Mouse (Mus musculus): ENCODE measurements around the gene 1600014C23Rik. TPM values are rescaled to one million over a fixed set of nuclear protein-coding genes. Genes with fewer than 3 reads are reported as not detected.
A peak's percentile ranks its signal among the peaks of the same experiment; 100 is the strongest.

Gene 1600014C23Rik
- polyA plus RNA-seq, 1 experiment from 2014 or later, result not detected

DNA sequence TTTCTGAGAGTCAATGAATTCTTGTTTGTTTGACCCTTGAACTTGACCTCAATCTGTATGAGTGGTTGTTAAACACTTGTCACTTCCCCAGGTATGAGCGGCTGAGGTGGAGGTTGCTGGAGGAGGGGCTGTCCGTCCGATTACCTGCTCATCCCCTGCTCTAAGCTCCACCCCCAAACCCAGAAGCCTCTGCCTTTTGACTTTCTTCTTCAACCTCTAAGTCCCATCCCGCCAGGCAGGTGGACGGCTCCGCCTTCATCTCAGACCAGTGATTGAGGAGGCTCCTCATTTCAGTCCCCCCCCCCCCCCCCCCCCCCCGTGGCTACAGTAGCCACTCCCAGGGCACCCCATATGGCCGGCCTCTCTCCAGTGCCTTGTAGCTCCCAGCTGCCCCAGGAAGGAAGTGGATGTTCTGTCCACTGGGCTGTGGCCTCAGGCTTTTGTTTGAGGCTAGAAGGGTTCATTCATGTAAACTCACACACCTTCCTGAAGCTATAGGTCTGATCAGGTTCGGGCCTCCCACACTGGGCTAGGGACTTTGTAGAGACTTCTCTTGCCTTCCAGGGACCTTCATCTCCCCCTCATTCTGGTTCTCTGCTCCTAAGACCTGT lies 34.0 kb upstream of the 1600014C23Rik start:
- H3K27me3 ChIP-seq (ENCODE audit: control insufficient read depth, insufficient read depth, low read length), result no peaks in the 10 kb centered on the region
- H3K4me1 ChIP-seq (ENCODE audit: control insufficient read depth, insufficient read depth, low read length), result peaks cover 18% of the 10 kb centered on the region
- H3K9ac ChIP-seq (ENCODE audit: low read length), result no peak overlapping the region
- no peaks in the 10 kb centered on the region for H3K36me3 ChIP-seq (ENCODE audit: control insufficient read depth, insufficient read depth, low read length)
- no peak for ATAC-seq (ENCODE audit: insufficient number of reproducible peaks, low FRiP score, low TSS enrichment, low read depth)
- H3K9me3 ChIP-seq (ENCODE audit: control insufficient read depth, low read length), result no peaks in the 10 kb centered on the region
- WGBS, result 41% methylated on average over 8 of the region's 9 CpGs
- H3K4me3 ChIP-seq (ENCODE audit: low read depth, low read length), result no peak overlapping the region
- peak overlapping the region; percentile 3; the same call in 1 of the 2 replicates for H3K4me2 ChIP-seq (ENCODE audit: low read depth, severe bottlenecking)
- 0 out of 2 replicates have a peak overlapping the region, but pooled peaks have one; percentile 30 for H3K27ac ChIP-seq (replicated peaks; ENCODE audit: low read depth, low read length)
- DNase-seq (ENCODE audit: low spot score), result no peak

DNA sequence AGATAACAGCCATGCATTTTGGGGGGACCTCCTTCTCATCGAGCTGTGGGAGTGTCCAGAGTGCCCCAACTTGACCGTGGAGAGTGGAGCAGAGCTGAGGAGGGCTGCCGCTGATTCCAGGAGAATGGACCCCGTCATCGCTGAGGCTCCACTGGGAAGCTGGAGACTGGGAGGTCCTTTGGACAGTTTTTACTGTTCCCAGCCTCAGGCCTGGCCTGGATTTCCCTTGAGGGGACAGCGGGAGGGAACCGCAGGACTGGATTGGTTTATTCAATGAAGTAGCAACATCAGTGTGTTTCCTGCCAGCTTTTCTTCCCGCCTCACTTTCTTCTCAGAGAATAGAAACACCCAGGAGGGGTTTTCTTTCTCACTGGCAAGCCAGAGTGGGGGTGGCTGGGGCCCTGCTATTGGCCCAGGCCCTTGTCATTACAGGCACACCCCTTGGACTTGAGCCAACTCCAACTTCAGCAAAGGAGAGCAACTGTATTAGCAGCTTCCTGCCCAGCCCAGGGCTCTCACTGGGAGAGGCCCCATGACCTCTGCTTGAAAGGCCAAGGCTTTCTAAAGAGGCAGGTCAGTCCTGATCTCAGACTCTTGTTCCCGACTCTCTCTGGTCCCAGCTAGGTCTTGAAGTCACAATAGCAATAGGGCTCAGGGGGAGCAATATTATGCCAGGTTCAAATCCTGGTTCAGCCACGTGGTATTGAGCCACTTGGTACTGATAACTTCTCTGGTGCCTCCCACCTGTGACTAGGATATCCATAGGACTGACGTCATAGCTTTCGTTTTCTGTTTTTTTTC lies 33.3 kb upstream of the 1600014C23Rik start:
- H3K4me2 ChIP-seq (ENCODE audit: low read depth, severe bottlenecking), result peak overlapping the region; percentile 3
- H3K36me3 ChIP-seq (ENCODE audit: control insufficient read depth, insufficient read depth, low read length), result no peaks in the 10 kb centered on the region
- no peak overlapping the region for H3K9ac ChIP-seq (ENCODE audit: low read length)
- H3K9me3 ChIP-seq (ENCODE audit: control insufficient read depth, low read length), result no peaks in the 10 kb centered on the region
- DNase-seq (ENCODE audit: low spot score) (peak; percentile 83), ATAC-seq (ENCODE audit: insufficient number of reproducible peaks, low FRiP score, low TSS enrichment, low read depth) (peak; percentile 83)
- WGBS, result 22% methylated on average over 12 of the region's 12 CpGs
- no peaks in the 10 kb centered on the region for H3K27me3 ChIP-seq (ENCODE audit: control insufficient read depth, insufficient read depth, low read length)
- peak overlapping the region; percentile 63 for H3K27ac ChIP-seq (replicated peaks; ENCODE audit: low read depth, low read length)
- no peak overlapping the region for H3K4me3 ChIP-seq (ENCODE audit: low read depth, low read length)
- H3K4me1 ChIP-seq (ENCODE audit: control insufficient read depth, insufficient read depth, low read length), result peaks cover 18% of the 10 kb centered on the region

DNA sequence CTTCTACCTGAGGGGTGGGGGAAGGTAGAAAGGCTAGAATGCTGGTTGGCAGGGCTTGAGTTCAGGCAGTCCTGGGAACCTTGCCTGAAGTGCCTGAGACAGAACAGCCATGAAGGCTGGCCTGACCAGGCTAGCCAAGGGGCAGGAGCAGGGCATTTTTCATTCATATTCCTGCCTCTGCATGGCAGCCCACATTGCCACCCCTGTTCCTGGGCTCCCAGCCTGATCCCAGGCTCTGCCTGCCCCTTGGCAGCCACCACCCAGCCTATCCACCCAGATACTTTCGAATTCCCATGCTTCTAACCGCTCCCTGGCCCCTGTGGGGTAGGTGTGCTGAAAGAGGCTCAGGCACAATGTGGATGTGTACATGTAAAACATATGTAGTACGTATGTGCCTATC lies 32.3 kb upstream of the 1600014C23Rik start:
- DNase-seq (ENCODE audit: low spot score) (no peak), ATAC-seq (ENCODE audit: insufficient number of reproducible peaks, low FRiP score, low TSS enrichment, low read depth) (no peak)
- Histone ChIP-seq H3K27ac (replicated peaks; ENCODE audit: low read depth, low read length) (peak overlapping the region; percentile 63; the same call in 1 of the 2 replicates), H3K9me3 (ENCODE audit: control insufficient read depth, low read length) (no peaks in the 10 kb centered on the region), H3K36me3 (ENCODE audit: control insufficient read depth, insufficient read depth, low read length) (no peaks in the 10 kb centered on the region), H3K4me3 (ENCODE audit: low read depth, low read length) (no peak overlapping the region), H3K27me3 (ENCODE audit: control insufficient read depth, insufficient read depth, low read length) (no peaks in the 10 kb centered on the region), H3K9ac (ENCODE audit: low read length) (no peak overlapping the region), H3K4me1 (ENCODE audit: control insufficient read depth, insufficient read depth, low read length) (peaks cover 18% of the 10 kb centered on the region), H3K4me2 (ENCODE audit: low read depth, severe bottlenecking) (no peak overlapping the region)
- WGBS, result 83% methylated on average over 3 of the region's 3 CpGs

DNA sequence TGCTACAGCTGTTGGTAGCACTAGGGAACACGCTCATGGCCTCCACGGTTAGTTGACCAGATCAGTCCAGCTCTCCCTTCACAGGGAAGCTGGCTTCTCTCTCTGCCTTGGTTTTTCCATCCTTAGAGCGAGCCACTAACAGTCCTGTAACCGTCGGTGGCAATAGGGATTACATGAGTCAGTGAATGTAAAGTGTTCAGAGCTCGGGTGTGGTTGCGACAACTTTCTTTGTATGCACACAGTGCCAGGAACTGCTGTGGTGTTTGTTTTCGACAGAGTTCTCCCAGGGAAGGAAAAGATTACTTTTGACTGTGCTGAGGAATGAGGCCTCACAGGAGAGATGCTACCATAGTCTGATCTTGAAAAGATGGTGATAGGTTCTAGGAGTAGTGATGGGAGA lies 29.5 kb upstream of the 1600014C23Rik start:
- ATAC-seq (ENCODE audit: insufficient number of reproducible peaks, low FRiP score, low TSS enrichment, low read depth), result no peak
- no peaks in the 10 kb centered on the region for H3K27me3 ChIP-seq (ENCODE audit: control insufficient read depth, insufficient read depth, low read length)
- no peak for DNase-seq (ENCODE audit: low spot score)
- H3K4me3 ChIP-seq (ENCODE audit: low read depth, low read length), result no peak overlapping the region
- no peaks in the 10 kb centered on the region for H3K9me3 ChIP-seq (ENCODE audit: control insufficient read depth, low read length)
- no peak overlapping the region for H3K9ac ChIP-seq (ENCODE audit: low read length)
- H3K27ac ChIP-seq (replicated peaks; ENCODE audit: low read depth, low read length), result no peak overlapping the region
- no peak overlapping the region for H3K4me2 ChIP-seq (ENCODE audit: low read depth, severe bottlenecking)
- no peaks in the 10 kb centered on the region for H3K36me3 ChIP-seq (ENCODE audit: control insufficient read depth, insufficient read depth, low read length)
- H3K4me1 ChIP-seq (ENCODE audit: control insufficient read depth, insufficient read depth, low read length), result peaks cover 19% of the 10 kb centered on the region
- WGBS, result 89% methylated on average over 8 of the region's 8 CpGs

DNA sequence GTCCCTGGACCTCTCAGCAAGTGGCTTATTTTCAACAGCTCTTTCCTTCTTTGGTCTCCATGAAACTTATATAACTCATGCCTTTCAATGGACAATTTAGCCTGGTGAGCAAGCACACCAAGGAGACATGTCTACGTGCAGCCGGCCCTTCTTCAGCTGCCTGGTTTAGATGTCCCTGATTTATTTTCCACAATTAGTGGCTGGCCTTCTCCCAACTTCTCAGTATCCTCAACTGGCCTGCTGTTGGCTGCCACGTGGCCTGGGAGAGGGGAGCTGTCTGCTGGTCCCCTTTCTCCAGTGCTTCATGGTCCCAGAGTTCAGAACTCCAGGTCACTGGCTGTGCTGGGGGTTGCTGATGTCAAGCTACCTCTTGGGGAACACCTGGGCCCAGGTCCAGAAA lies 28.3 kb upstream of the 1600014C23Rik start:
- H3K9me3 ChIP-seq (ENCODE audit: control insufficient read depth, low read length), result no peaks in the 10 kb centered on the region
- no peak overlapping the region for H3K27ac ChIP-seq (replicated peaks; ENCODE audit: low read depth, low read length)
- no peaks in the 10 kb centered on the region for H3K36me3 ChIP-seq (ENCODE audit: control insufficient read depth, insufficient read depth, low read length)
- ATAC-seq (ENCODE audit: insufficient number of reproducible peaks, low FRiP score, low TSS enrichment, low read depth) (no peak), DNase-seq (ENCODE audit: low spot score) (no peak)
- 63% methylated on average over 3 of the region's 3 CpGs for WGBS
- H3K4me2 ChIP-seq (ENCODE audit: low read depth, severe bottlenecking), result no peak overlapping the region
- no peak overlapping the region for H3K4me3 ChIP-seq (ENCODE audit: low read depth, low read length)
- H3K4me1 ChIP-seq (ENCODE audit: control insufficient read depth, insufficient read depth, low read length), result peaks cover 21% of the 10 kb centered on the region
- H3K9ac ChIP-seq (ENCODE audit: low read length), result no peak overlapping the region
- H3K27me3 ChIP-seq (ENCODE audit: control insufficient read depth, insufficient read depth, low read length), result no peaks in the 10 kb centered on the region

DNA sequence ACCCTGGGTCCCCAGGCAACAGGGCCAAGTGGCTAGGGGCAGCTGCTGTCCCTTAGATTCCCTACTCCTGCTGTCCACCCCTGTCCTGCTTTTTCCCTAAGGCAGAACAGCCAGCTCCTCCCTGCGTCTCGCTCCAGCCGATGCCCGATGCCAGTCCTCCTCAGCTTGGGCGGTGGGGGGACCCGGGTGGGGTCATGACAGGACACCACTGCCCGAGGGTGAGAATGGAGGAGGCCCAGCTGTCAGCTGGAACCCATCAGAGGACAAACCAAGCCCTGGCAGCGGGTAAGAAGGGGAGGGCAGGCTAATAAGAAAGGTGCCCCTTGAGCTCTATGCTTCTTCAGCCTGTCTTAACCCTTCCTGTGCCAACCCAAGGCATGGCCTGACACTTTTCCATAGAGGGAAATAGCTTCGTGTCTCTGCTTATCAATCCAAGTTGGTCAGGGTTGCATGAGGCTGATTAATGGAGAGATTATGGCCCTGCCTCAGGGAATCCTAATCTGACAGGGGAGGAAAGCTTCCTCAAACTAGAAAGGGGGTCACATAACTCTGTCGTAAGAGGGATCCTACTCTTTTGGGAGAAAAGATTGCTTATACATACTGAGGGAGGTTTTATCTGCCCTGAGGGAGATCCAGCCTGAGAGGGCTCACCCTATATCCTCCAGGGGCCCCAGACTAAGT lies 27.5 kb upstream of the 1600014C23Rik start:
- Histone ChIP-seq H3K9ac (ENCODE audit: low read length) (no peak overlapping the region), H3K4me3 (ENCODE audit: low read depth, low read length) (no peak overlapping the region), H3K27me3 (ENCODE audit: control insufficient read depth, insufficient read depth, low read length) (no peaks in the 10 kb centered on the region), H3K4me1 (ENCODE audit: control insufficient read depth, insufficient read depth, low read length) (peaks cover 22% of the 10 kb centered on the region), H3K9me3 (ENCODE audit: control insufficient read depth, low read length) (no peaks in the 10 kb centered on the region), H3K4me2 (ENCODE audit: low read depth, severe bottlenecking) (no peak overlapping the region), H3K36me3 (ENCODE audit: control insufficient read depth, insufficient read depth, low read length) (no peaks in the 10 kb centered on the region), H3K27ac (replicated peaks; ENCODE audit: low read depth, low read length) (no peak overlapping the region)
- ATAC-seq (ENCODE audit: insufficient number of reproducible peaks, low FRiP score, low TSS enrichment, low read depth) (no peak), DNase-seq (ENCODE audit: low spot score) (no peak)
- WGBS, result 64% methylated on average over 10 of the region's 10 CpGs

DNA sequence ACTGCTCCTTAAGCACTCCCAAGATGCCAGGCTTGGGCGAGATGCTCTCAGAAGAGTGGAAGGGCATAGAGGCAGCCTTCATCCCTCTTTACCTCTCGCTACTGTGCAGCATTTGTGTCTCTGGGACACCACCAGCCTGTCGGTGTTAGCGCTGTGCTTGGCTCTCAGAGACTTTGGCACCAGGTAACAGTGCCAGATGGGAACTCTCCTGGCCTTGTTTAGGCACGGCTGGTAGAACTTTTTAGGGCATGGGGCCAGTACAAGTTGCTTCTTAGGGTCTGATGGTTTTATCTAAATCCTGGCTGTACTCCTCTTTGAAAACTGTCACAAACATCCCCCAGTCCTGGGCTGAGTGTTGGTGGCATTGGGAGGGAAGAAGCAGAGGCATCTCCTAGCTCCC lies 26.1 kb upstream of the 1600014C23Rik start:
- H3K4me1 ChIP-seq (ENCODE audit: control insufficient read depth, insufficient read depth, low read length), result peaks cover 25% of the 10 kb centered on the region
- H3K36me3 ChIP-seq (ENCODE audit: control insufficient read depth, insufficient read depth, low read length), result no peaks in the 10 kb centered on the region
- WGBS, result 87% methylated on average over 5 of the region's 5 CpGs
- DNase-seq (ENCODE audit: low spot score), result no peak
- H3K4me2 ChIP-seq (ENCODE audit: low read depth, severe bottlenecking), result no peak overlapping the region
- no peaks in the 10 kb centered on the region for H3K9me3 ChIP-seq (ENCODE audit: control insufficient read depth, low read length)
- no peak overlapping the region for H3K27ac ChIP-seq (replicated peaks; ENCODE audit: low read depth, low read length)
- H3K9ac ChIP-seq (ENCODE audit: low read length), result no peak overlapping the region
- H3K4me3 ChIP-seq (ENCODE audit: low read depth, low read length), result no peak overlapping the region
- ATAC-seq (ENCODE audit: insufficient number of reproducible peaks, low FRiP score, low TSS enrichment, low read depth), result no peak
- no peaks in the 10 kb centered on the region for H3K27me3 ChIP-seq (ENCODE audit: control insufficient read depth, insufficient read depth, low read length)

DNA sequence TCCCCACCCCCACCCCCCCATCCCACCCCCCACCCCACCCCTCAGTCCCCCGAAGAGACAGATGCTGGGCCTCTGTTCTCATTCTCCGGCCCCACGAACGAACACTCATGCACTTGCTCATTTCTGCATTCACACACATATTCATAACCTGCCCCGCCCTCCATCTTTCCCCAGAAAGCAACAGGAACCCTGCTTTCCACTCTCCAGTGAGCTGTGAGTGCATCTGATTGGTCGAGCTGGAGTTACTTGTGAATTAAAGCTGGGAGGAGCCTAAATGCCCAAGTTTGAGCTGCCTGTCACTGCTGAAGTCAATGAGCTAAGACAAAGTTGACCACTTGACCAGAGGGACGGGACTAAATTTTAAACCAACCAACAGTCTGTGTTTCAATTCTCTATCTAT lies 25.2 kb upstream of the 1600014C23Rik start:
- no peaks in the 10 kb centered on the region for H3K27me3 ChIP-seq (ENCODE audit: control insufficient read depth, insufficient read depth, low read length)
- no peak for ATAC-seq (ENCODE audit: insufficient number of reproducible peaks, low FRiP score, low TSS enrichment, low read depth)
- no peak overlapping the region for H3K9ac ChIP-seq (ENCODE audit: low read length)
- DNase-seq (ENCODE audit: low spot score), result no peak
- 72% methylated on average over 7 of the region's 7 CpGs for WGBS
- H3K4me2 ChIP-seq (ENCODE audit: low read depth, severe bottlenecking), result no peak overlapping the region
- H3K36me3 ChIP-seq (ENCODE audit: control insufficient read depth, insufficient read depth, low read length), result no peaks in the 10 kb centered on the region
- peaks cover 25% of the 10 kb centered on the region for H3K4me1 ChIP-seq (ENCODE audit: control insufficient read depth, insufficient read depth, low read length)
- no peak overlapping the region for H3K4me3 ChIP-seq (ENCODE audit: low read depth, low read length)
- H3K9me3 ChIP-seq (ENCODE audit: control insufficient read depth, low read length), result no peaks in the 10 kb centered on the region
- H3K27ac ChIP-seq (replicated peaks; ENCODE audit: low read depth, low read length), result no peak overlapping the region

All from limb, embryonic 11.5 days (tissue).